Mouse (Mus musculus) heart, adult 2 months (tissue): Measurements from ENCODE around the gene Grhpr.

ENCODE experiments used
- CTCF ChIP-seq: fragments of 200-600 bp; IDR thresholded peaks from 2 replicates; pipeline ENCODE4 v1.8.1; 2022; ENCODE audit warnings: antibody characterized with exemption, mild to moderate bottlenecking, moderate library complexity
- EP300 ChIP-seq: fragments of 200-500 bp; IDR thresholded peaks from 2 replicates; pipeline ENCODE4 v1.6.1; 2011; ENCODE audit warnings: low read depth, low read length, control low read depth; ENCODE audit not compliant: insufficient read depth
- POLR2A ChIP-seq: fragments of 200-500 bp; IDR thresholded peaks from 2 replicates; pipeline ENCODE4 v1.6.1; 2011; ENCODE audit warnings: mild to moderate bottlenecking, low read depth, low read length, control low read depth; ENCODE audit not compliant: insufficient read depth

GRCm38 (mm10) chr4:44953041-44953440, 28.2 kb upstream of the Grhpr start:
- TF ChIP-seq CTCF = no peak
- no peak for TF ChIP-seq POLR2A
- no peak for TF ChIP-seq EP300
